Mouse (Mus musculus) erythroblast, adult 5-6 weeks (primary cell): ENCODE measurements around the gene Ubap2. TPM values are rescaled to one million over a fixed set of nuclear protein-coding genes. Genes with fewer than 3 reads are reported as not detected.
A peak's percentile ranks its signal among the peaks of the same experiment; 100 is the strongest.

Source experiments
- ATAC-seq: replicated peaks from 2 replicates; pipeline ENCODE4 v1.8.0; 2016; ENCODE audit warnings: moderate number of reproducible peaks, mild to moderate bottlenecking, moderate TSS enrichment, inconsistent platforms; ENCODE audit not compliant: poor library complexity, low FRiP score, severe bottlenecking
- total RNA-seq, 2 experiments: library from RNA; stranded (forward) in 1 of 2; stranded (reverse) in 1 of 2; fragments of 150-400 nt in 1 of 2; fragments of 200-764, 138-1000 nt in 1 of 2; gene quantifications; 2 replicates each; pipeline versions ENCODE4 v1.2.3 to v1.2.4; 2015 to 2017; ENCODE audit warnings: low replicate concordance in 2 of 2

Gene Ubap2
- total RNA-seq, 2 experiments from 2014 or later, result 14.7 to 23.2 TPM

DNA sequence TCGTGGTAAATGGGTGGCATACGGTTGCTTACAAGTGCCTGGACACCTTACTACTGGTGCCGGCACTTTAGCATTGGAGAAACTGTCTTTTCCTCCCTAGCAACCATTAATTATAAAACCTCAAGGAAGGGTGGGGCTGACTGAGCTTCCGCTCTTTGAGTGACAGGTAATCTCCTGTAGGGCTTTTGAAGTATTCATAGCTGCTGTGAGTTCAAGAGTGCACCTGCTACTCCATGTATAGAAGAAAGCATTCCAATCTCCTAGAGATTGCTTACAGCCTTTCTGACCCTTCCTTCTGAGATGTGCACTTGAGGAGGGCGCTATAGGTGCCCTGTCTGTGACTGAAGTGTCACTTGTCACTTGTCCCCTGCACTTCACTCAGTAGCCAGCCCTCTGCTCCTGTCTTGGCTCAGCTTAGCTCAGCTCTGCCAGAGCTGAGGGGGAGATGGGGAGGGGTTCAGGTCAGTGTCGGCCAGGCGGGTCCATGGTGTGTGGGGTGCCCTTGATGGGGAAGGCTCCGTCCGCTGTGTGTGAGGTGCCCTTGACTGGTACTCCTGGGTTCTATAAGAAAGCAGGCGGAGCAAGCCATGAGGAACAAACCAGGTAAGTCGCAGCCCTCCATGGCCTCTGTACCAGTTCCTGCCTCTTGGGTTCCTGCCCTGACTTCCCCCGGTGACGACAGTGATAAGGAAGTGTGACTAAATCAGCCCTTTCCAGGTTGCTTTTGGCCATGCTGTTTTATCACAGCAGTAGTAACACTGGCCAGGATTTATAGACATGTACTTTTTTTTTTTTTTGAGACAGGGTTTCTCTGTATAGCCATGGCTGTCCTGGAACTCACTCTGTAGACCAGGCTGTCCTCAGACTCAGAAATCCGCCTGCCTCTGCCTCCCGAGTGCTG lies 94.9 kb downstream of the Ubap2 start:
- 0 out of 2 replicates have a peak, but pooled peaks have one; percentile 22 for ATAC-seq

DNA sequence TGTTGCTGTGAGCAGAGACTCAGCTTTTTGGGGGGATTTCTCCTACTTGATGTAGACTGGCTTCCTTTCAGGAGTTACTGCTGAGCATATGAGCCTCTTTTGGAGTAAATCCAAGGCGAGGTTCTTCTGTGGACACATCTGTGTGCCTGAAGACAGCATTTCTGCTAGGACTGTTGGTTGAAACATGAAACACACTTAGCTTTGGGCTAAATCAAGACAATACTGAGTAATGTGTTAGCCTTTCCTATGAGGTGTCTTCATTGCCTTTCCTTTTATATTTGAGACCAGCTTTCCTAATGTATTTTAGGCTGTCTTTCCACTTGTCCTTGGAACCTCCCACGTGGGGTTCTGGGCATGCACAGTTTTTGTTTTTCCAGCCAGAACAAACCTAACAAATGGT lies 100.3 kb downstream of the Ubap2 start:
- no peak for ATAC-seq

DNA sequence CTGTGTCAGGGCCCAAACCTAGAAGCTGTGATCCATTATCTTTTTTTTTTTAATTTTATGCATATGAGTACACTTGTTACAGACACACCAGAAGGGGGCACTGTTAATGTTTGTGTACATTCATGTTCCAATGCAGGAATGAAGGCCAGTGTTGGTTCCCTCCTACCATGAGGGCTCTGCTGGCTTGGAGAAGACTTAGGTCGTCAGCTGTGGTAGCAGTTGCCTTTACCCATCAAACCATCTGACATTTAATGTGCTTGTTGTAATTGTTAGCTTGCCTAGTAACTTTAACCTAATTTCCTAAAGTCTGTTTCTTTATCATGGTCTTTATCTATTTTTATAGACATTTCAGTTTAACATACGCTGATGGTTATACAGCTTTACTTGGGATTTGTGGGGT lies 104.0 kb downstream of the Ubap2 start:
- ATAC-seq, result no peak

DNA sequence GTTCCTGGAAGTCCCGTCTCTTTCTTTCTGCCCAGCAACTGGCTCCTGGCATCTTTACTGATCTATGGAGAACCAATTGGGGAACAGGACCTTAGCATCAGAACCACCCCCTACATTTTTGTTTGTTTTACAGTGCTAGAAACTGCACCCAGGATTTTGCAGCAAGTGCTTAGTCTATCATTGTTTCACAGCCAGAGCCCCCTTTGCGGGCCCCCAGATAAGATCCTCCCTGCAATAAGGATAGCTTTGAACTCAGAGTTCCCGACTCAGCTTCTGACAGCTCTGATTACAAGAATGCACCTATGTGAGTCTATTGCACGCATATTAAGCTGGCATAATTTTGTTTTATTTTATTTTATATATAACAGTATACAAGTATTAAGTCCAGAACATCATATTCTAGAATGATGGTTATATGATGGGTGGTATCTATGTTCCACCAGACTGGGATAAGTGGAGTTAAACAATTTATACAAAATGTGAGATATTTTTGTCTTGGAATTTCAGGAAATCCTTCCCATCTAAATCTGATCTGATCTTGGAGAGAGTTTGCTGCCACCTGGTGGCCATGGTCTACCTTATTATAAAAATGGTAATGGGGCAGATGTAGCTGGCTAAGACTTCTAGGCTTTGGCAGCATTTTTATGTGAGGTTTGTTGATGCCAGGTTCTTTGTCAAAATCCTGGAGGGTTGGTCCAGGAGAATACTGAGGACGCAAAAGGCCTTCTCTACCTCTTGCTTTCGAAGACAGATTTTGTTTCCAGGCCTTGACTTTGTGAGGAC lies 109.1 kb downstream of the Ubap2 start:
- ATAC-seq, result 0 out of 2 replicates have a peak, but pooled peaks have one; percentile 53

DNA sequence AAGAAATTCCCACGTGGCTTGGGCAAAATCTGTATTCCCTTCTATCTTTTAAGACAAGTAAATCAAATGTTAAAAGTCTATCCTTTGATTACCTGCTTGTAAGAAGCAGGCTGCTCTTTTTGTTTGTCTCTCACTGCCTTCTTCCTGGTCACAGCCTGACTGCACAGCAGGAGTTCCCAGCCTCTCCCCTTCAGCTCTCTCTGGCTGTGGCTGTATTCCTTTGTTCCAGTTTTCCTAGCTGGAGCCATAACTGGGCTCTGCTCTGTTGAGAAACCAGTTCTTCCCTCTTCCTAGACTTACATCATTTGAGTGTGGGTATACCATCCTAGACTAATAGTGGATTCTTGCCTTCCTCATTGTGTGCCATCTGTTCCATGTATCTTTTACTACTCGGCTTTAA lies 110.0 kb downstream of the Ubap2 start:
- no peak for ATAC-seq

DNA sequence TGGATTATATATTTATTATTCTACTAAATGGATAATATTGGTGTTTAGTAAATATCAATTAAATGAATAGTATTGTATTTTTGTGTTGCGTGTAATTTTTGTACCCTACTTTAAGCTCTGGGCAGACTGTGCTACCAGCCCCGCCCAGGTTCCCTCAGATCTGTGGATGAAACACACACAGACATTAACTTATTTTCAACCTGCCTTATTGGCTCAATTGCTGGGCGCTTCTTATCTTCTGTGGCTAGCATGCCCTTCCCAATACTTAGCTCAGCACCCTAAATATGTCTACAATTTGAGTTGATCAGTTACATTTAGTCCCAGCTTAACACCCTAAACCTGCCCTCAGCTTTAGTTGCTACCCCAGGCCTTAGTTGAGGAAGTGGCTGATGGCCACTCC lies 113.7 kb downstream of the Ubap2 start:
- peak; percentile 76 for ATAC-seq

DNA sequence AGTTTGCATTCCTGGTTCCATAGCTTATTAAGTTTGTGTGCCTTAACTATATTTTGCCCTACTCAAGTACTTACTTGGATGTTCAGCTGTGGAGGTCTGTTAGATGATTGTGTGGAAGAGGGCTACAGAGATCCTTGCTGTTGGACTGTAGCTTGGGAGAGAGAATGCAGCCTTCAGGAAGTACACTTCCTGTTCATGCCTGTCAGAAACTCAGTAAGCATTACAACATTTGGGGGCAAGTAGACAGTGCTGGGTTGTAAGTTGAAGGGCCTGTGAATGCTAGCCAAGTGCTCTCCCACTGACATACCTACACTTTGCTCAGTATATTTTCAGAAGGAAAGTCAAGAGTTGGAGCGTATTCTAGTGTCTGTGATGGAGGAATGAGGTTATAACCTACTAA lies 116.7 kb downstream of the Ubap2 start:
- ATAC-seq, result no peak

- ATAC-seq, result no peak
Measured at GRCm38 (mm10) chr4:41156961-41157360, 118.0 kb downstream of the Ubap2 start.

DNA sequence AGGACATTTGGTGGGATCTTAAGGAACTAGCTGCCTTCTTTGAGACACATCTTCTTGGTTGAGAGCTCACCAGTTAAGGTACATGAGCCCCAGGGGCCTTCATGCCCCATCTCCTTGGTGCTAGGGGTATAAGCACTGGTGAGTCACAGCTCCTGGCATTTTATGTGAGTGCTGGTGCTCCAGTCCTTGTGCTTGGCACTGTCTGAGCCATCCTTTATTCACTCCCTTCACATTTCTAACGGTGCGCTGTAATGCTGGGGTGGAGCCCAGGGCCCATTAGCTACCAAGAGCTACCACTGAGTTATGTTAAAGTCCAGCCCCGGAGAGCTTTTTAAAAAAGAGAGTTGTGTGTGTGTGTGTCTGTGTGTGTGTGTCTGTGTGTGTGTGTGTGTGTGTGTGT lies 121.8 kb downstream of the Ubap2 start:
- ATAC-seq, result peak; percentile 37

GRCm38 (mm10) chr4:41151186-41151585 lies 123.8 kb downstream of the Ubap2 start:
- ATAC-seq, result no peak

DNA sequence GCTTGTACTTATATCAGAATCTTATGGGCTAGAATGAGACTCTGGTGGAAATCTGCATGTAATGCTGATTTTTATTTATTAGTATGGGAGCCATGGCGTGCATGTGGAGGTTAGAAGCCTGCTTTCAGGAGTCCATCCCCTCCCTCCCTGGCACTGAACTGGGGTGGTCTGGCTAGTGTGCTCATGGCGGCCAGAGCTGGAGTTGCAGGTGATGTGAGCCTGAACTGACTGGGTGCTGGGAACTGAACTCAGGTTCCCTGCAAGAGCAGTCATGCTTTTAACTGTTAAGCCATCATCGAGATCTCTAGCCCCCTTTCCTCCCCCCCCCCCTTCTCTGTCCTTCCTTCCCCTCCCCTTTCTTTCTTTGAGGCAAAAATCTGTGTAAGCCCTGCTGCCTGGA lies 125.1 kb downstream of the Ubap2 start:
- ATAC-seq, result no peak

Other genes with a start within 250 kb of the Ubap2 start
- not detected in 2 replicates for gene Aqp7, start 227.0 kb downstream of the Ubap2 start, total RNA-seq (2015; ENCODE audit: low replicate concordance)
- gene Aqp7, start 227.0 kb downstream of the Ubap2 start, total RNA-seq (2017; ENCODE audit: low replicate concordance), result not detected in 2 replicates
- not detected in 2 replicates for gene Aqp3, start 177.0 kb downstream of the Ubap2 start, total RNA-seq (2015; ENCODE audit: low replicate concordance)
- not detected in 2 replicates for gene Aqp3, start 177.0 kb downstream of the Ubap2 start, total RNA-seq (2017; ENCODE audit: low replicate concordance)
- gene Nol6, start 150.7 kb downstream of the Ubap2 start, total RNA-seq (2015; ENCODE audit: low replicate concordance), result 1.9 and 2.9 TPM in 2 replicates
- gene Nol6, start 150.7 kb downstream of the Ubap2 start, total RNA-seq (2017; ENCODE audit: low replicate concordance), result 4.8 and 10.7 TPM in 2 replicates
- gene Ube2r2, start 139.4 kb downstream of the Ubap2 start, total RNA-seq (2015; ENCODE audit: low replicate concordance), result 229 and 299 TPM in 2 replicates
- 275 and 350 TPM in 2 replicates for gene Ube2r2, start 139.4 kb downstream of the Ubap2 start, total RNA-seq (2017; ENCODE audit: low replicate concordance)
- gene Dcaf12, start 39.7 kb upstream of the Ubap2 start, total RNA-seq (2015; ENCODE audit: low replicate concordance), result 200 and 219 TPM in 2 replicates
- 299 and 336 TPM in 2 replicates for gene Dcaf12, start 39.7 kb upstream of the Ubap2 start, total RNA-seq (2017; ENCODE audit: low replicate concordance)
- gene Ubap1, start 73.9 kb upstream of the Ubap2 start, total RNA-seq (2015; ENCODE audit: low replicate concordance), result 96.8 and 109 TPM in 2 replicates
- gene Ubap1, start 73.9 kb upstream of the Ubap2 start, total RNA-seq (2017; ENCODE audit: low replicate concordance), result 201 and 217 TPM in 2 replicates
- gene Kif24, start 189.7 kb upstream of the Ubap2 start, total RNA-seq (2015; ENCODE audit: low replicate concordance), result 3.5 and 14.2 TPM in 2 replicates
- 26.0 and 32.5 TPM in 2 replicates for gene Kif24, start 189.7 kb upstream of the Ubap2 start, total RNA-seq (2017; ENCODE audit: low replicate concordance)
- gene Nudt2, start 190.0 kb upstream of the Ubap2 start, total RNA-seq (2015; ENCODE audit: low replicate concordance), result 15.4 TPM in 1 of 2 replicates, not detected in the other
- gene Nudt2, start 190.0 kb upstream of the Ubap2 start, total RNA-seq (2017; ENCODE audit: low replicate concordance), result 6.6 and 9.9 TPM in 2 replicates
- not detected in 2 replicates for gene AI464131, start 227.9 kb upstream of the Ubap2 start, total RNA-seq (2015; ENCODE audit: low replicate concordance)
- gene AI464131, start 227.9 kb upstream of the Ubap2 start, total RNA-seq (2017; ENCODE audit: low replicate concordance), result not detected in 2 replicates
- not detected in 2 replicates for gene 1110017D15Rik, start 242.2 kb upstream of the Ubap2 start, total RNA-seq (2015; ENCODE audit: low replicate concordance)
- gene 1110017D15Rik, start 242.2 kb upstream of the Ubap2 start, total RNA-seq (2017; ENCODE audit: low replicate concordance), result not detected in 2 replicates